Mouse (Mus musculus) heart, postnatal 10 days (tissue): ENCODE results near the gene Zfr. TPM values are rescaled to one million over a fixed set of nuclear protein-coding genes. Genes with fewer than 3 reads are reported as not detected.
A peak's percentile ranks its signal among the peaks of the same experiment; 100 is the strongest.
"Not testable (repeated sequence)": the region's sequence is repeated elsewhere in the genome, so short reads cannot be mapped to it uniquely, and the experiment has no call there.

Experiments
- DNase-seq, 2 experiments: peaks; one replicate each; pipeline ENCODE4 v3.0.0; 2021
- intact Hi-C: fragments of 180-260 bp; cut with DNase I; formaldehyde crosslinking; loops from one replicate; pipeline ENCODE4 v1.15.1; 2025
- total RNA-seq, 2 experiments: library from RNA; stranded (reverse); gene quantifications; 2 replicates each; pipeline ENCODE4 v1.2.3; 2021

Zfr gene
- total RNA-seq, 2 experiments from 2014 or later = 101 to 114 TPM

- intact Hi-C loops = no loop called here
- no peak for DNase-seq
Measured at GRCm38 (mm10) chr15:12100912-12101311, 16.7 kb upstream of the Zfr start.

DNA sequence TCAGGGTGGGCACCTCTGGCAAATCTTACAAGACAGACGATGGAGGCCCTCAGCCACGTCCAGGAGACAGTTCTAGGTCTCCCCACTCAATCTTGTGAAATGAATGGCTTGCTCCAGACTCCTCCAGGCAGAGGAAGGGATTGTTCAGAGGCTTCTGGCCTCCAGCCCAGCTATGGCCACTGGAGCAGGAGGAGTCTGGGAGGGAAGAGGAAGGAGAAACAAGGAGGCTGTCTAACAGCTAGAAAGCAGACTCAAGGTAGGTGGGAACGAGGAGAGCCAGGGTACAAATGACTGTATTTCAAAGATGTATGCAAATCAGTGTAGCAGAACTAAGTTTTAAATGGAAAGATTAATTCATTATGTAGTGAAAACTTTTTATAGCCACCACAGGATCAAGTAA is 13.9 kb upstream of the Zfr start:
- intact Hi-C loops = no loop called here
- peak in 1 of 2 experiments; percentile 39 for DNase-seq

DNA sequence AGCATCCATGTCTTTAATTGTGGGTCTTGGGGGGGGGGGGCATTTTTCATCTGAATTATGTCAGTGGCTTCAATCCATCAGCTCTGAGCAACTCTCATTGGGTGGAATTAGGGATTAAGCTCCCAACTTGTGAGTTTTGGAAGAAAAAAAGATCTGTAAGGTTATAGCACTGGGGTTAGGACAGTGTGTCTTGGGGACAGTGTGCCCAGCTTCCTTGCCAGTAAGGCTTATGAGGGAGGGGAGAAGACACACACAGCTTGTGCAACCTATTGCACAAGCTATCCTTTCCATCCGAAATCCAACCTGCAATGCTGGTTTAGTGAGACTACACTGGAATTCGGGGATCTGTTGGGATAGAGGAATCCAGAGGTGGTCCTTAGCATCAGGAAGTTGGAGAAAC is 12.8 kb upstream of the Zfr start:
- no peak for DNase-seq
- intact Hi-C loops = no loop called here

DNA sequence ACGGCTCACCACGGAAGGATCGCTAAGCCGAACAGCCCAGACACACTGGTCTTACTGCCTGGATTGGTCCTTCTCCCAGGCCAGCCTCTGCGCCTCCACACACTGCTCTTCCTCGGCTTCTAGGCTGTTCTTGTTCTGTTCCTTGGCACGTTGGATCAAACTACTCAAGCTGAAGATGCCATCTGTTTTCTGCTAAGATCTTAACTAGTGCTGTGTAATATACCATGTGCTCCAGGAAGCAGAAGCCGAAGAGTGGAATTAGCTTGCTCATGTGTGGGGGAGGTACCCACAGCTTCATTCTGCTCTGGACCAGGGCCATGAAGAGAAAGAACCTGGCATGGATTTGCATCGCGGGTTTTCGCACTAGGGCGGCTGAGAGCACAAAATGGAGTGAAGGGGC is 11.2 kb upstream of the Zfr start:
- intact Hi-C loops = no loop called here
- DNase-seq = no peak

DNA sequence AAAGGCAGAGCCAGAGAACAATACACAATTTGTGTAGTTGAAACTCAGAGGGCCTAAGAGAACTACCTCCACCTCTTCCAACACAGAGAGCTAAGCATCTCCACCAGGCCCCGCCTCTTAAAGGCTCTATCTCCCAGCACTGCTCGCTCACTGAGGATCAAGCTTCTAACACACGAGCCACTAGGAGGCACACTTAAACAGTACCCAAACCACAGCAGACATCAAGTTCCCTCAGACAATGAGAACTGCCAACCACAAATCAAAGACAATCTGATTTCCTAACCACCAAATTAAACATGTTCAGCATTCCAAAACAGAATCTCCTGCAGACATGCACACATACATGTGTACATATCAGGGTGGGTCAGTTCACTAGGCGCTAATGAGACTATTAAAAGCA is 9.4 kb upstream of the Zfr start:
- no peak for DNase-seq
- intact Hi-C loops = no loop called here

DNA sequence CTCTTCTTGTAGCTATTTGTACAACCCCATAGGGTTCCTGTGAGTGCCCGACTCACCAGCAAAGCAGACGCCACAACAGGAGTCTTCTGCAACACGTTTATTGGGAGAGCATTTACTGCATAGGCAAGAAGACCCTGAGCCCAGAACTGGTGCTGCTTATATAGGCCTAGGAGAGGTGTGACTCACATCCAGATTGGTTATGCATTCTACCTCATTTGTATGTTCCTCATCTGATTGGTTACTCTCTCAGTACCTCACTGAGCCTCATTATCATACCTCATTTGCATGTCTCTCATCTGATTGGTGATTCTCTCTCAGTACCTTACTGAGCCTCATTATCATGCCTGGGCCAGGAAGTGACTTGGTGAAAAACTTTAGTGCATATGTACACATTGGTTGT is 8.7 kb upstream of the Zfr start:
- DNase-seq, intact Hi-C loops: not testable (repeated sequence)

- DNase-seq = no peak
- intact Hi-C loops = no loop called here
Measured at GRCm38 (mm10) chr15:12111232-12111631, 6.4 kb upstream of the Zfr start.

DNA sequence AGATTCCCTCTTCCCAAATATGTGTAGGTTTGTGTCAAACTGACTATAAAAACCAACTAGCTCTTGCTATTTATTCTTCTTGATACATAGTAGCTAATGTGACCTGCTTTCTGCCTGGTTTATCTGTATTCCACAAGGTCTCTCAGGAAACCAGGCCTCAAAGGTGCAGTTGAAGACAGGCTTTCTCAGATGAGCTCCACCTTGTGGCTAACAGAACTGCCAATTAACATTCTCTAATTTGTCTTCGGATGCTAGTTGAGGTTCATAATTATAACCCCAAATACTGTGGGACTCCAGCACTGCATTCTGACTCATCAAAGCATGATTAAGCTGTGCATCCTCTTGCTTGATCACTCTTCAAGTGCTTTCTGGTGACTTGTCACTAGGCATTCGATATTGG is 4.2 kb upstream of the Zfr start:
- DNase-seq = no peak
- intact Hi-C loops = loop anchor here (2.0 kb wide), 1 partner anchor 19 kb away; no protein-coding TSS in a partner anchor

DNA sequence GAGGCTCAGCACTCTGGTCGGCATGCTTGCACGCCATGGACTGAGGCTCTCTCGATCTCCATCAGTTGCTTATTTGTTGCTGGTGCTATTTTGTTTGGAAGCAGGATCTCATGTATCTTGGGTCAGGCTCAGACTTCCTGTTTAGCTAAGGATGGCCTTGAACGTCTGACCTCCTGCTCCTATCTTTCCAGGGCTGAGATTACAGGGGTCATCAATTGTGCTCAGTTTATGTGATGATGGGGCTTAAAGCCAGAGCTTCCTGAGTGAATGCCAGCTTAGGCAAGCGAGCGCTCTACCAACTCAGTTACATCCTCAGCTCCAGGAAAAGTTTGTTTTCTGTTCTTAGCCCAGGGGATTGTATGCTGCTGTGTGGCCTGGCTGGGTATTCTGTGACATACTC is 3.1 kb upstream of the Zfr start:
- intact Hi-C loops = no loop called here
- no peak for DNase-seq

DNA sequence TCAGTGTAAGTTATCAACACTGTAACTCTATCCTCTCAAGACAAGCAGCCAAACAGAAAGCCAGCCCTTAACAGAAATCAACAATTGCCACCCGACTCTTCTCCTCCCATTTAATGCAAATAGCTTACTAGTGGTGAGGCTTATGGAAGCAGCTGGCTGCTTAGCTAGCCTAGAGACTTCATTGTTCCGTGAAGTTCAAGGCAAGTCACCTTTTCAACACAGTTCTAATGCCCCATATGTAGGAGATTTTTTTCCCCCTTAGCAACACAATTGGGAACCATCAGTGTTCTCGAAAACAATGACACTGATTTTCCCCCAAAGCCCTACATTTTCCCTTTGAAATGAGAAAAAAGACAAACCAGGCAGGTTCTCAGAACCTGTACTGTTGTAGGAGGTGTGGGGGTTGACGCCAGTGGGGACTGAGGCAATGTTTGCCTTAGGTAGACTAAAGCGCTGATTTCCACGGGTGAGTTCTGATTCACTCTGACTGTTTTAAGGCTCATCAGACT is 1.9 kb upstream of the Zfr start:
- no peak for DNase-seq
- intact Hi-C loops = no loop called here

DNA sequence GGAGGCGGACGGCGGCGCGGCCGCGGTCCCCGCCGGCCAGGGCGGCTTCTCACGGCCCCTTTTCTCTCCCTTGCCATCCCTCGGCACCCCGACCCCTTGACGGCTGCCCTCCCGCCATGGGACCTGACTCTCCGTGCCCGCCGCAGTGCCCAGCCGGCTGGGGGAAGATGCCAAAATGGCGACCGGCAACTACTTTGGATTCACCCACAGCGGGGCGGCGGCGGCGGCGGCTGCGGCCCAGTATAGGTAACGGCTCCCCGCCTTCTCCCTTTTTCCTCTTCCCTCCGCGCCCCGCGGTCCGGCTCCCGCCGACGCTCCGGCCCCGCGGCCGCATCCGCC is 431 bp downstream of the Zfr start:
- intact Hi-C loops = no loop called here
- DNase-seq = no peak

DNA sequence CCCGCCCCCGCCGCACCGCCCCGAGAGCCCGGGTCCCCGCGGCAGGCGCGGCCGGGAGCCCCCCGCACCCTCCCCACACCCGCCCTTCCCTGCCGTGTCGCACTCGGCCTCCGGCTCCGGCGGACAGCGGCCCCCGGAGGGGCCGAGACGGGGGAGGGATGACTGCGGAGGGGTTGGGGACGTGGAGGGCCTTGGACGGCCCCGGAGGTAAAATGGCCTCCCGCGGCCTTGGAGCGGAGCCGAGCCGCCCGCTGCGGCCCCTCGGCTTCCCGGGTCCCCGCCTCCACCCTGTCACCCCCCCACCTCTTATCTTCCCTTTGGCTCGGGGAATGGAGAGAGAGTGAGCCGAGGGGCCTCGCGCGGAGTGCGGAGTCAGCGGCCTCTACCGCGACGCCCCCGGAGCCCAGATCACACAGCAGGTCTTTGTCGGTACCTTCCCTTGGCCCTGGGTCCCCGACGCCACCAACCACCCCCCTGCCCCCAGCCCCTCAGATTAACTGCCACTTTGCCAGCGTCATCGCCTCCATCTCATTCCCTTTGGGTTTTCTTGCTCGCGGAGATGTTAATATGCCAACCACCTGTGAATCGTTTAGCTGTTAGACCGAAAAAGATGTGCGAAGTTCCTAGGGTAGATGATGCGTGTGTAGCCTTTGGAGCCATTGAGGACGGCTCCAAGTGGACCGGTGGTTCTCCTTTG is 949 bp downstream of the Zfr start:
- intact Hi-C loops = no loop called here
- DNase-seq = peak; percentile 72 to 75

GRCm38 (mm10) chr15:12119129-12119466 is 1.5 kb downstream of the Zfr start:
- no peak for DNase-seq
- intact Hi-C loops = no loop called here

DNA sequence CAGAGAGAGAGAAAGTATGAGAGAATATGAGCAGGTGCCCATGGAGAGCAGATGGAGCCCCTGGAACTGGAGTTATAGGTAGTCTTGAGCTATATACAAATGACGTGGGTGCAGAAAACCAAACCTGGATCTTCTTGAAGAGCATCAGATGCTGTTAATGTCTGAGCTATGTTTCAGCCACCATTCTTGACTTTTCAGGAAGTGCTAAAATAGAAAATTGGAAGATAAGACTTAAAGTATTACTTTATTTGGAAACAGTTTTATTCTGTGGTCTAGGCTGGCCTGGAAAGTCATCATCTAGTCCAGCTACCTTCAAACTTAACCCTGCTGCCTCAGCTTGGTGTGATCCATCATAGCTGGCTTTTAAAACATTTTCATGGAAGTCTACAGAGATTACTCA is 7.3 kb downstream of the Zfr start:
- intact Hi-C loops = no loop called here
- DNase-seq = no peak

- intact Hi-C loops, DNase-seq: not testable (repeated sequence)
Measured at GRCm38 (mm10) chr15:12130871-12131270, 13.2 kb downstream of the Zfr start.

- intact Hi-C loops = no loop called here
- DNase-seq = peak in 1 of 2 experiments; percentile 35
Measured at GRCm38 (mm10) chr15:12134546-12134945, 16.9 kb downstream of the Zfr start.

DNA sequence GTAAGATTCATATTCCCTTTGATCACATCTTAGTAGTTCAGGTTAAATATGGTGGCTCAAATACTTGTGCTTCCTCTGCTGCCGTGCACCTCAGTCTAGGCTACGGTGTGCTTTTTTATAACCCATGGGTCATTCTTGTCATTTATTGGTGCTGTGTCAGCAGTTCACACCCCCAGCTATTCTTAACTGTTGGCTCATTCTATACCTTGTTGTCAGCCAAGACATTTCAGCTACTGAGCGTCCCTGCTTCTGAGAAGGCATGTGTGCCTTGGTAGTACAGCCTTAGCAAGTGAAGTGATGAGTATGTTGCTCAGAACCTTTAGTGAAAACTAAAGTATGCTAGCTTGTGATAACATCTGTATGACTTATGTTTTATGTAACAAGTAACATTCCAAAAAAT is 17.7 kb downstream of the Zfr start:
- intact Hi-C loops = no loop called here
- peak; percentile 47 to 54 for DNase-seq

- intact Hi-C loops = no loop called here
- no peak for DNase-seq
Measured at GRCm38 (mm10) chr15:12136371-12136770, 18.7 kb downstream of the Zfr start.

DNA sequence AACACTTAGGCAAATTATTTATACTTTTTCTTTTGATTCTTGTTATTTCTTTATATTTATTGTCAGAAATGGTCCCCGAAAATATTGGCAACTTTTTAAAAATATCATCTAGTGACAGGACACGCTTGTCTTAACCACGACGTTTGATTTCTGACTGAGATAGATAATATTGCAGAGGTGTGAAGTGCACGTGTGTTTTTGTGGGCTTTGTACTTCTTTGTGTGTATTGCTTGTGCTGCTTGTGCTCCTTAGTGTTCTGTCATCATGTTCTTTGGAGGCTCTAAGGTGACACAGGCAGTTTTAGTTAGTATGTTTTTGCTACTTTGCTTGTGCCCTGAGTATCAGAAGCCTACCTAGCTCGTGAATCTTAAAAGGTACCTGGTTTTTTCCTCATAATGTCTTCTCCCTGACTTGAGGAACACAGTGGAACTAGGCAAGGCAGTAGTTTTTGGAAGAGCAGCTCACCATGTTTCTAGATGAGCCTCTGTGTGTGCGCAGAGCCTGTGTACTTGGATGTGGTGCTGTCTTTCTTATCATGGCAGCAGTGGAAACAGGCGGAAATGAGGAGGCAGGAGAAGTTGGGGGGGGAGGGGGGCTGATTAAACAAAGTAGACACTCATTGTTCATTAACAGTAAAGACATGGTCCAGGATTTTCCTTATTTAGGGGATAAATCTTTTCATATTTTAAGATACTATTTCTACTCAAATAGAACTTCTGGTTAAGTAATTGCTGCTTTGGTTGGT is 23.5 kb downstream of the Zfr start:
- intact Hi-C loops = no loop called here
- no peak for DNase-seq

DNA sequence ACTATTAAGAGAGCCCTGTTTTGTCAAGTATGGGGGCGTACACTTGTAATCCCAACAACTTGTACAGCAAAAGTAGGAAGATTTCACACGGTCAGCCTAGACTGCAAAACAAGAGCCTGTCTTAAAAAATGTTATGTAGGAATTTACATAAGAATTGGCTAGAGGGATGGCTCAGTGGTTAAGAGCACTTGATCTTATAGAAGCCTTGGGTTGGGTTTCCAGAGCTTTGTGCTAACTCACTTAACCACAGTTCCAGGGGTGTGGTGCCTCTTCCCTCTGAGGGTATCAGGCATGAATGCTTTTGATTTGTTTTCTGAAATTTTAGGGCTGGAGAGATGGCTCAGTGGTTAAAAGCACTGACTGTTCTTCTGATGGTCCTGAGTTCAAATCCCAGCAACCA is 29.8 kb downstream of the Zfr start:
- intact Hi-C loops = loop anchor here (2.0 kb wide), 1 partner anchor 15 kb away; no protein-coding TSS in a partner anchor
- DNase-seq = no peak

- DNase-seq = no peak
- intact Hi-C loops = no loop called here
Measured at GRCm38 (mm10) chr15:12149501-12149900, 31.9 kb downstream of the Zfr start.

DNA sequence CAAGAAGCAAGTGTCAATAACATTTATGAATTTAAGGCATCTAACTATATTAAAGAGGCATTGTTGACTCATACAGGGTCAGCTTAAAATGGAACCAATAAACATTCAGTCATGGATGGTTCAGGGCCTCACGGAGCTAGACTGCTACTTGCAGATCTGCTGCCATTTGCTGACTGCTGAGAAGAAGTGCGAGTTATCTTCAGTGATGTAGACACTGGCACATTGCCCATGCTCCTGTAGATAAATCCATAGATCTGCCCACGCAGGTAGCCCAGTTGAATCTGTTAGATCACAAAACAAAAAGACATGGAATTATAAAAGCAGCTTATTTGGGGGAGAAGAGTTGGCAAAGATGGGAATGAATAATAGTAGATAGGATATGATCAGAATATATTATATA is 36.1 kb downstream of the Zfr start:
- intact Hi-C loops = no loop called here
- no peak for DNase-seq
